Mouse (Mus musculus): ENCODE results near the gene Adam22.
"Not testable (repeated sequence)": the region's sequence is repeated elsewhere in the genome, so short reads cannot be mapped to it uniquely, and the experiment has no call there.

DNA sequence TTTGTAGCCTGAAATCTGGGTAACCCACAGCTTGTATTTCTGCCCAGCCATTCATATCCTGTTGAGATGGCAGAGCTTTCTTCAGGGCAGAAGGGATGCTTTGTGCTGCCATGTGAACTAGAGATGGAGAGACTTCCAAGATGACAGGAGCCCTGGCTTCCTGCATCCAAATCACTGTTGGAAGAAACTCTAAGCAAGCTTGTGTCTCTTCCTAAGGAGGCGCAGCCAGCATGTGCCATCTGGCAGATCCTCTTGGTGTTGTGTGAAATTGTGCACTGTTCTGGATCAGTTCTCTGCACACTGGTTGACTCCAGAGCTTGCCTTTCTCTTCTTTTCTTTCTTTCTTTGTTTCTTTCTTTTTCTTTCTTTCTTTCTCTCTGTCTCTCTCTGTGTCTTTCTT, 183.0 kb downstream of the Adam22 start:
- TF ChIP-seq CTCF (IDR thresholded peaks at IDR 0.05; ENCODE audit: low read depth, low read length); EP300 (IDR thresholded peaks at IDR 0.05; ENCODE audit: insufficient read depth, low read depth, low read length); POLR2A (IDR thresholded peaks at IDR 0.05; ENCODE audit: insufficient read depth, low read length): not testable (repeated sequence)
